Mouse (Mus musculus) kidney, adult 2 months (tissue): ENCODE measurements around the gene Drc7.

ENCODE experiments used
- CTCF ChIP-seq: fragments of 200-500 bp; conservative IDR thresholded peaks from 2 replicates; pipeline ENCODE4 v1.5.1; 2011; ENCODE audit warnings: low read depth, mild to moderate bottlenecking, control low read depth, low read length, moderate library complexity, mixed read lengths; ENCODE audit not compliant: insufficient read depth, insufficient read length
- POLR2A ChIP-seq: fragments of 200-500 bp; IDR thresholded peaks from one replicate; pipeline ENCODE4 v1.6.1; 2011; ENCODE audit warnings: low read depth, low read length, control low read depth

DNA sequence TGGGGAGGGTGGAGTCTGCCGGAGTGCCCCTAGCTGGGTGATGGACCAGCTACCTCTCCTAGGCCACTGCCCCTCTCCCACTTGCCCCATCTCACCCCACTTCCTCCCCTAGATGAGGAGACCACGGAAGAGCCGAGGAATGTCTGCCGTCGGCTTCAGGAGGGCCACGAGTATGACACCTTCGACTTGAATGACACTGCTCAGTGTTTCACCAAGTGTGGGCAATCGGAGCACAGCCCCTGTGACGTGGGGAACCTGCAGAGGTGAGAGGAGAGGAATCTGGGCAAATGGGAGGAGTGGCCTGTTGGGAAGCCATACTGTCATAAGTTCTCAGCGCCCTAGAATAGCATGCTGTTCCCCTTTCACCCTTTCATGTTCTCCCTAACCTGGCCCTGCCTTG, 34.1 kb upstream of the Drc7 start:
- TF ChIP-seq CTCF = no peak
- no peak for TF ChIP-seq POLR2A
